Mouse (Mus musculus): ENCODE measurements around the gene Chd9.
A peak's percentile ranks its signal among the peaks of the same experiment; 100 is the strongest.

The Chd9 gene

DNA sequence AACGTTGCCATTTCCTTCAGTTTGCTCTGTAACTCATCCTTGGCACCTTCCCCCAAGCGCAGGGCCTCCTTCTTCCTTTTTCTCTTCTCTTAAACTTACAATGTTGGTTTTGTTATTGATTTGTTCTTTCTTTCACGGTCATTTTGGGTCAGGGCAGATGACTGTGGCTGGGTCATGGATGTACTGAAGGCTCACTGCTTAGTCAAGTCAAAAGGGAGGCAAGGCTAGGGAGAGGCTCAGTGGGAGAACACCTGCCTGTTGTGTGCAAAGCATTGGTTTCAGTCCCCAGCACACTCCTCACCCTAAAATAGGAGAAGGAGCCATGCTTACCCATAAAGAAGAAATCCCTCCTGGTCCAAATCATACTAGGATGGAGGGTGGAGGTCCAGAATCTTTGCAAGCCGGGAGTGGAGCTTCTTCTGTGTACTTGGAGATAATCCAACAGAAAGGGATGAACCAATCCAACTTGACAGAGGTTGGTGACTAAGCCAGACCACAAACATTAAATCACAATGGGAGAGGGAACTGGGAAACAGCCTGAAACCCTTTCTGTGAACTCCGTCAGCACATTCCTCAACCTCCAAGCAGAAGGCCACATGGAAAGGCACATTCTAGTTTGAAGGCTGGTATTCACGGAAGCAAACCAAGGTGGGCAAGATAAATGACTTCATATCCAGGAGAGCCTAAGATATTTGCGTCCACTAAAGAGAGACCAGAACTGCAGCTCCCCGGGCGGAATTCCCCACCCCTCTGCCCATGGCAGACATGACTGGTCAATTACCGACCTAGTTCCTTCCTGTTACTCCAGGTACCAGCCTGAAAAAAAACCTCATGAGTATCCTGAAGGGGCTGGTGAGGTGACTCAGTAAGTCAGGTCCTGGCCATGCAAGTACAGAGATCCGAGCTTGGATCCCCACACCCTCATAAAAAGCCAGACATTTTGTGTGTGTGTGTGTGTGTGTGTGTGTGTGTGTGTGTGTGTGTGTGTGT is 11.9 kb downstream of the Chd9 start:
- DNase-seq: no peak

DNA sequence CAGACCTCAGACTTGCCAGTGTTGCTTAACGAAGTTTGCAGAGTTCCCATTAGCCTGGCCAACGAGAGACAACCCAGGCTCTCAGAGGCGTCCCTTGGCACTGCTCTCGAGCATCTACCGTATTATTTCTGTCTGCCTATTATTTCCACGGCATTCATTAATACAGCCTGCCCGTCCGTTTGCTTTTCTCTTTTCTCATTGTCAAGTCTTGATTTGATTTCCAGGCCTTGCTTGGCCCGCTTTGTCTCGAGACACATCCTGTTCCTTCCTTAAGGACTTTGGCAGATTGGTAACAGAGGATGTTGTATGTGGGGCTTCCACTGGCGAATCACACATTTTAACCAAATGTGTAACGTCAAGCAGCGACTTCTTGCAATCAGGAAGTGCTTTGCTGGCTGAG is 13.2 kb downstream of the Chd9 start:
- no peak for DNase-seq

DNA sequence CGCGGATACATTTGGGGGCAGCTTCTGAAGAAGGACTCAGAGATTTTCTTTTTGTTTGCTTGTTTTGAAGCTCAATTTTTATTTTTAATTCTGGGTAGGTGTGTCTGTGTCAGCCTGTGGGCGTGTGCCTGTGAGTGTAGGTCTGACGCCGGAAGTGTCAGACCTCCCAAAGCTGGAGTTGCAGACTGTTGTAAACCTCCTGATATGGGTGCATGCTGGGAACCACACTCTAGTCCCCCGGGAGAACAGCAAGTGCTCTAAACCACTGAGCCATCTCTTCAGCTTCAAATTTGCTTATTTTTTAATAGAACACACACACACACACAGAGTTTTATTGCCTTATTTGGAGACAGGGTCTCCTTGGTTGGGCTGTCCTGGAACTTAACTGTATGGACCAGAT is 15.0 kb downstream of the Chd9 start:
- DNase-seq: no peak

DNA sequence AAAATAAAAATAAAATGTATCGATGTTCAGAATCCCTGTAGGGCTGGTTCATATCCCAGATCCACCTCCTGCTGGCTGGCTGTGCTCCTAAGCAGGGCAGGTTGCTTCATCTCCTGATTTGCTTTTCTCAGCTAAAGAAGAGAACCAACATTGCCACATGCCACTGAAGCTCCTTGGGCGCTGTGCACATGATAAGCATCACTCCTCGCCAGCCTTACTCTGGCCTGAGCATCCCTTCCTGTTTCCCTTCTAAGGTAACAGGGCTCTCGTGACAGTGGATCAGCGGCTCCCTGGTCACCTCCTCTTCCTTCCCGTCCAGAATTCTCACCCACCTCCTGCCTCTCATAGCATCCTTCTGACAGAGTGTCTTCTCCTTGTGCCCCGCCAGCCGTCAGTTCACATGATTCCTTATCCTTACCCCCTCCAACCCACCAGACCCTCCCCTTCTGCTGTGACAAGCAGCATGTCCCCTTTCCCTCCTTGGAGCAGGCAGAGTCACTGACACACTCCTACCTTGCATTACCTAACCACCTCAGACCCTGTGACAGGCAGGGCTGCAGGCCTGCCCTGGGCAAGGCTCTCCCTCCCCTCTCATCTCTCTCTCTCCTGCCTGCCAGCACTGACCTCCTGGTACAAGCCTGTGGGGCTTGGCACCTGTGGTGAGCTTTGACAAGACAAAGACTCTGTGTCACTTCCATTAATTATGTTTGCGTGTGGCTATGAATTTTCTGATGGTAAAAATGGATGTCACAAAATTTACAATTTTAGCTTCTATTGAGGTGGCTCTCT is 16.2 kb downstream of the Chd9 start:
- no peak for DNase-seq

DNA sequence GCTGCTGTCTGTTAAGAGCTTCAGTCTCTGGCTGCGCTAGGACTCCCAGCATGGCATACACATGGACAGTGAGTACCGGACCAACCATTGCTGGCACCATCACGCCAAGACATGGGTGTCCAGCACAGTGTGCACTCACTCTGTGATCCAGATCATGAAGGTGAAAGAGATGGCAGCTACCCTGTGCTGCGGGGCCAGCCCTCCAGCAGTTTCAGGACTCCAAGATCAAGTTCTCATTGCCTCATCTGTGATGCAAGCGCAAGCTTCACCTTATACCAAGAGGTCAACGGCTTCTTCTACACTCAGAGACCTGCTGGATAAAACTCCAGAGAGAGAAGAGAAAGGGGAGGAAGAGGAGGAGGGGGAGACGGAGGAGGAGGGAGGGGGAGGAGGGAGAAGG is 19.8 kb downstream of the Chd9 start:
- DNase-seq: no peak

DNA sequence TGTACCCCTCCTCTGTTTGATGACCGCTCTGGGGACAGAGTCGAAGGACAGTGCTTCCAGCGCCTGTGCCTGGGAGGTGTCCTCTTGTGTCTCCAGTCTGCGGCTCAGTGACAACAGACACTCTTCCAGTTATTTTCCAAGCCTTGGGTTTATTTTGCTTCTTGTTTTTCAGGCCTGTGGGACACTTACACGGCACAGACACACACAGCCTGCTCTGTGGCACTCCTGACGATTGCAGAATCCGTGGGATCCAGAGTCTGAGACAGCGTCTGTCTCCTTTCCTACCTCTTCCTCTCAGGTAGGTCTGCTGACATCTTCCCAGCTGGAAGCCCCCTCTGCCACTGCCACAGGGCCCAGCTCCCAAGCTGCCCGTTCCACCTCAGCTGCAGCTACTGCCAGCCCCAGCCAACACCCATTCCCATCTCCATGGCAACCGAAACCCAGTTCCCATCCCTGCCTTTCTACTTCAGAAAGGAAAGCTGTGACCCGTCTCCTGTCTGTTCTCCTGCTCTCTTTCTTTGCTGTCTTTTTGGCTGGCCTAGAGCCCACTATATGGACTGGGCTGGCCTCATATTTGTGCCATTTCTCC is 21.4 kb downstream of the Chd9 start:
- DNase-seq: peak; percentile 45

DNA sequence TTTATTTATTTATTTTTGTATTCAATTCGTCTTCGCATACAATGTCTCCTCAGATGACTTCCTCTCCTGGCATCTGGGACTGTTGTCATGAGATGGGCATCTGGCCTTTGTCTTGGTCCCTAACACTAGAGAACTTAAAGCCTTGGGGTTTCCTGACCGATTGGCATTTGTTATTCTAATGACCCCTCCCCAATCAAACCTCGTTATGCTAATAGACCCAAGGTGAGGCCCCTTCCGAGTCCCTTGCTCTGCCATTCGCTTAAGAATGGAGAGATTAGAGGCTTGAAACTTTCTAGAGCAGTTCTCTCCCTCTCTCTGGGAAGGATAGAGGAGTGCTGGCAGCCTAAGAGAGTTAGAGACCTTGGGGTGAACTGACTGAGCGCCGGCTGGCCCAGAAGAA is 23.4 kb downstream of the Chd9 start:
- no peak for DNase-seq

DNA sequence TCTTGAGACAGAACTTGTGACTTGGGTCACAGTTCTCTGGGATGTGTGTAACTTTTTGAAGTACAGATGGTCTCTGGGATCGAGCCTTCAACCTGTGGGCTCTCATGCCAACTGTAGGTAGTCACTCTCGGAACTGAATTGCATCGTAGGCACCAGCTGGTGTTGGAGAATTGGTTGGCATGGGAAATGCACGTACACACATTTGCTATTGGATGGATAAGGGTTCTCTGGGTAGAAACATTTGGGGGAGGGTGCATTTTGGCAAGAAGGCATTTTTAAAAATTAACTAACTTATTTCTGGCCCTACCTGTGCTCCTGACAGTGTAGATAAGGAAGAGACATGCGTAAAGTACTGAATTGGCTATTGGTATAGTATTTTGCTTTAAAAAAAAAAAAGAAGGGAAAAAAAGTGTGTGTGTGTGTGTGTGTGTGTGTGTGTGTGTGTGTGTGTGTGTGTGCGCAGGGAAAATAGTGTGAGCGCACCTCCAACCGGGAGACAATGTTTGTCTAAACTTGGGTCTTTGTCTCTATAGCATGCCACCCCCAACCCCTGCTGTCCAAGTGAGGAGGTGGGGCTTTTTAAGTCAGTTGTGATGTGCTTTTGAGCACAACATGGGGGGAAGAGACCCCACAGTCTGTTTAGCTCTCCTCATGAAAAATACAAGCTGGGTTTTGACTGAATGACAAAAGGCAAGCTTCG is 26.0 kb downstream of the Chd9 start:
- no peak for DNase-seq

DNA sequence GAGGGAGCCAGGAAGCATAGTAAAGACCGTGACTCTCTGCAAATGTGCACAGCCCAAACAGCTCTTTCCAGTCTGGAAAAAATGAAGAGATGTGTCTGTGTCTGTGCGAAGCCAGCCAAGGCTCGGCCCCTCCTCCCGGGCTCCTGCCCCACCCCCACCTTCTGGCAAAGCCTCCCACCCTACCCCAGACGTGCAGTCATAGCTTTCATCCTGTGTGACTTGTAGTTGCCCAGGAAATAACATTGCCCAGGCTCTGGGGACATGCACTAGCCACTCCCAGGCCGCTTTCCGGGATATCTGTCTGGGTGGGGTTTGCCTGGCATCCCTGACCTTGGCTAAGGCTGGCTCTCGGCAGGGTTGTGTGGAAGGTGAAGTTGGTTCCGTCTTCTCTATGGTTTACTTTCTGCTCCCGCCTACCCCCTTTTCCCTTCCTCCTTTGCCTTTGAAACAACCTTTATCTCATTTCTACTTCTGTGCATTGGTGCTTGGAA is 26.6 kb downstream of the Chd9 start:
- no peak for DNase-seq

DNA sequence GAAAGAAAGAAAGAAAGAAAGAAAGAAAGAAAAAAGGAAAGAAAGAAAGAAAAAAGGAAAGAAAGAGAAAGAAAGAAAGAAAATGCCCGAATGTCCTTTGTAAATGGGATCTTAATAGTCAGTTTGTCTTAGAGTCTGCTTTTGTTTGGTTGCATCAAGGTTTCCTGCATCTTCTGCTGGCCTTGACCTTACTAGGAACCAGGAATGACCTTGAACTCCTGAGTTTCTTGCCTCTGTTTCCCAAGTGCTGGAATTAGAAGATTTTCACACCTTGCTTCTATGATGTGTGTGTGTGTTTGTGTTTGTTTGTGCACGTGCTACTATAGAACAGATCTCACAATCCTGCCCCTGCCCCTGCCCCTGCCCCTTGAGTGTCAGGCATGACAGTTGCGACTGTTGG is 28.0 kb downstream of the Chd9 start:
- no peak for DNase-seq

DNA sequence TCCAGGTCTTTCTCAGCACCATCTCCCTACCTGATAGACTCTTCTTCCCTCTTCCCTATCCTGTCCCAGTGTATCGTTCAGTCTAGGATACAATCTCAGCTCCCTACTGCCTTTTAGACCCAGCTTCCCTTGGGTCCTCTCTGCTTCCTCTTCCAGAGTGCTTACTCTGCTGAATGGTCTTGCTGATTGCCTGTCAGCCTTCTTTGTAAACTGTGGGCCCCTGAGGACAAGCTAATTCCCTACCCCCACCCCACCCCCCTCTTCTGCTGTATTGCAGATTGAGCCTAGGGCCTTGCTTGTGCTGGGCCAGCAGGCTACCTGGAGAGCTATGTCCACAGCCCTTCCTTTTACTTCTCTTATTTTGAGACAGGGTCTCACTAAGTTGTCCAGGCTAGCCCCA is 28.8 kb downstream of the Chd9 start:
- no peak for DNase-seq

DNA sequence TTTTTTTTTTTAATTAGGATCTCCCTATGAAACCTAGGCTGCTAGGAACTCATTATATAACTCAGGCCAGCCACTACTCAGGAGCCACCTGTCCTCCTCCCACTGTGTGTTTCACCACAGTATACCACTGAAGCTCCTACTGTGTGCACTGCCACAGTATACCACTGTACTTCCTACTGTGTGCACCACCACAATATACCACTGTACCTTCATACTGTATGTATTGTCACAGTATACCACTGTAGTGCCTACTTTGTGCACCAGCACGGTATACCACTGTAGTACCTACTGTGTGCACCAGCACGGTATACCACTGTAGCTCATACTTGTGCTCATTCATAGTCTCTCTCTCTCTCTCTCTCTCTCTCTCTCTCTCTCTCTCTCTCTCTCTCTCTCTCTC is 29.9 kb downstream of the Chd9 start:
- DNase-seq: no peak

DNA sequence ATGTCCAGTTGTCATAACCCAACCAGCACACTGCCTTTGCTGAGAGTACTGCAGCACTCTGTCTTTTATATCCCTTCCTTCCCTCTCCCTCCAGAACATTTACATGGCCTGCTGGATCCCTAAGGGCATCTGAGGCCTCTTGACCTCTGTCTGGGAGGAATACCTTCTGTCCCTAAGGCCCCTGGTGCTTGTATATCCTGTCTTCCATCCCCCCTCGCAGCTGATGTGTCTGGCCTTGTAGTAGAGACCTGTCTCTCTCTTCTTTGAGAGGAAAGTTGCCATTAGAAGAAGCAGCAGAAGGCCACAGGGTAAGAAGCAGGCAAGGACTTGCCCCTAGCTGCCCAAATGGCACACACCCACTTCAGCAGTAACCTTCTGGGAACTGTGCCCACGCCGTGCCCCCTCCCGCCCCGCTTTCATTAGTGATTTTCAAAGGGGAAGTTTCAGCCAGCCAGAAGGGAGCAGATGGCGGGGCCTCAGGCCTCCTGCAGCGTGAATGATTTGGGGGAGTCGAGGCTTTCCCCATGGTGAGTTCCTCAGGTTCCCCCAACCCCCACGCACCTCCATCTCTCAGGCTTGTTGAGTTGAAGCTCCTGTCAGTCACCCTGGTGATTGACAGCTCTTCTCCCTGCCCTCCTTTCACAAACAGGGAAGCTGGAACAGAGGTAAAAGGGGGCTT is 33.3 kb downstream of the Chd9 start:
- DNase-seq: peak; percentile 54

DNA sequence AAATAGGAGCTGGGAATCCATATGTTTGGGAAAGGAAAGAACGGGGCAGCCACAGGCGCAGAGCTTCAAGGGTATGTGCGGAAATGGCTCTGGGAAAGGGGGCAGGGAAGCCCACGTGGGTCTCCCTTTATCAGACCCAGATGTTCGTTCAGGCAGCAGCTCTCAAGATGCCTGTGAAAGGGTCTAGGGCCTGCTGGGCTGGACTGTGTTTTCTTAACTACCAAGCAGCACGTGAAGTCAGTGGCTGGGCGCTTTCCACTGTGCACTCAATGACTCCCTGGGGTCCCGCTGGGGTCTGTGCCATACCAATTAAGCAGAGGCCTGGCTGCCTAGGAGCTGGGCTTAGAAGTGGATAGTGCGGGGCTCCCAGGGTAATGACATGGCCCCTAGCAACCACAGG is 33.9 kb downstream of the Chd9 start:
- DNase-seq: no peak

DNA sequence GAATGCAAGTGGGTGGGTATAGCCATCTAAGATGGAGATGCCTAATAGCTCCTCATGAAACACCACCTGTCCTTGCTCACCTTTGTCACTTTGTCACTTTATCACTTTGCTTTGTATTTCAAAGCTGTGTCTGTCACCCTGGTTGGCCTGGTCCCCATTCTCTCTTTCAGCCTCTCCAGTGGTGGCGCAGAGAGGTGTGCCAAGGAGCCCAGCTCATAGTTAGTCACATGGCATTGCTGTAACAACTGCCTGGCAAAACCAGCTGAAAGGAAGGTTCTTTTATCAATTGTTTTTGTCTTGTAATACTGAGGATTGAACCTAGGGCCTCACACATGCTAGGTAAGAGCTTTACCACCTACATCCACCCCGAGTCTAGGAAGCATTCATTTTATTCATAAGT is 38.9 kb downstream of the Chd9 start:
- DNase-seq: no peak

DNA sequence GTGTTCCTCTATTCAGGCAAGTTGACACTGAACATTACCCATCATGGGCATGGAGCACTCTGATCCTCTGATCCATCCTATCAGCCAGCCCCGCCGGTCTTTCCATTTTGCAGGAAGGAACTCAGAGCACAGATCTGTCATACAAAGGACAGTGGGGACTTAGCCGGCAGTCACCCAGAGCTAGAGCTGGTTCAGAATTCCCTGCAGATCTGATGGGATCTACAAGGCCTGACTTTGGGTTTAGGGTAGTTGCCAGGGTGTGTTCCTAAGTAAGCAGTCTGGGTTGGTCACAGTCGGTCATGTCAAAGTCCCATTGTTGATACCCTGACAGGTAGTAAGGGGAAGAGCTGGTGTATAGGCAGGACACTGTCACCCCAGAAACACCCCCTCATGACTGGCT is 39.8 kb downstream of the Chd9 start:
- DNase-seq: no peak

DNA sequence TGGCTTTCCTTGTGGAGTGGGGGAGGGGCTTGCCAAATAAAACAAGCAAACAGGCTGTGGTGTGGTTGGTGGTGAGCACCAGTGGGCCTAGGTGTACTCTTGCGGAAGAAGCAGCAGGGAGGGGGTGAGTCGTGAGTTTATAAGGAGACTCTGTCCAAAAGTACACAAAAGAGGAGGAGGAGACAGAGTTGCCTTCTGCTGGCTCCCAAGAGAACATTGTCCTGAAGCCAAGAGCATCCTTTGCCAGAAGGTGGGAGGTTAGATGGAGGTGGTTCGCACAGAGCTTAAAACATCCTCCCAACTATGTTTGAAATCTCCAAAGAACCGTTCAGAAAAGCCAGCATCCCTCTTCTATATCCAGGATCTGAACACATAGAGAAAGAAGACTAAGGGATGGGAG is 40.2 kb downstream of the Chd9 start:
- no peak for DNase-seq

DNA sequence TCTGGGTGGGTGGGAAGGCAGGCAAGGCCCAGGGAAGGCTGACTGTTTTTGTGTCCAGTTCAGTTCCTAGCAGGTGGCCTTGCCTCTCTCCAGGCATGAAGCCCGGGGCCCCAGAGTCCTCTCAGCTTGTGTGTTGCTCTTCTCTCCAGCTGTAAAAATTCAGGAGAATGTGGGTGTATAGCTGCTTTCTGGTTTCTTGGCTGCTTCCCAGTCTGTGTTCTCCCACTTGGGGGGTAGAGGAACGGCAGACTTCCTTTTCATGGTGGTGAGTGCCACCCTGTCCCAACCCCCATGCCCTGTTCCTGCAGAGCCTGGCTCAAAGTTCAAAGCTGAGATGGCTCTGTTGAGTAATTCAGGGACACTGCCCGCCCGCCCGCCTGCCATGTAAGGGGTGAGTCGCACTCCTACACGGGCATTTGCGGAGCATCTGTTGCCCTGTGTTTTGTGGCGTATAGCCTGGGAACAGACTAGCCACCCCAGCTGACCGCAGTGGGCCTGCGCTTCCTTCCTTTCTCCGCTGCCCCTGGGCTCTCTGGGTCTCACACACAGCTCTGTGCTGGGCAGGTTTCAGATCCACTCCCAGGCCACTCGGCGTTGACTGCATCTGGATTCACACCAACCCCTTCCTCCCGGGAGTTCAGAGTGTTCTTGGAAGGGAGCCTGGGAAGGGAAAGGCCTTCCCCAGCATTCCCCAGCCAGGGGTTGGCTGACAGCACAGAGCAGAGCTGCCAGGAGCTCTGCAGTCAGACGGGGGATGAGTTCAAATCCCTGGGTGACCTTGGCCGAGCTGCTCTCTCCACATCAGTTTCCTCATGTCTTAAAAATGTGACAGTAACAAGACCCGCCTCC is 41.1 kb downstream of the Chd9 start:
- DNase-seq: peak; percentile 54

DNA sequence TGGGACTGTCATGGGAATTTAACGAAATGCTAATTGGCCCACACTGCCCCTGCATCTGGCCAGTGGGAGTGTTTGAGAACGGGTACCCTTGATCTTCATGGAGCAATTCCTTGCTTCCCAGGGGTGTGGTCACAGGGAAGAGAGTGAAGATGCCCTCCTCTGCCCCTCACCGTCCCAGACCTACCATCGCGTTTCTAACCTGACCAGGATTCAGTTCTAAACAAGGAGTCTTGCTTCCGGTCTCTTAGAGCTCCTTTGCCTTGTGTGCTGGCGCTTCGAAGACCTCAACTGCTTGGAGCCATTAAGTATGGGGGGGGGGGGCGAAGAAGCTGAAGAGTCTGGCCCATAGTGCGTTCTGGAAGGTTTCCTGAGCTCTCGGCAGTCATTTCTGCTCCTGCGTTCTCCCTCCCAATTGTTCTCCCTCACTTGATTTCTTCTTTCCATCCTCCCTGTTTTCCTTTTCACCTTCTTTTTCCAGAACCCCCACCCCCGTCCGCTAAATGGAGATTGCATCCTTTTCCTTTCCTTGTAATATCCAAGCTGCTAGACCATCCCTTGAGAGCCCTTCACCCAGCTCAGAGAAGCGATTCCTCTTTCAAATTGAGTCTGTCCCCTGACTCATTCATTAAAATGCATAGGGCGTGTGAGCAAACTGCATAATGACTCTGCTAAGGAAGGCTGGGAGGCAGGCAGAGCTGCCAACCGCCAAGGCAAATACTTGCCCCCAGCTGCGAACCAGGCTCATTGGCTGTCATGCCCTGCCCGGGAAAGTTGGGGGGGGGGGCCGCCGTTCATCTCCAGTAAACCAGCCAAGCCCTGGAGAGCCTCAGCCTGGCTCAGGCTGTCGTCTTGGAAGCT is 42.0 kb downstream of the Chd9 start:
- peak; percentile 45 for DNase-seq

DNA sequence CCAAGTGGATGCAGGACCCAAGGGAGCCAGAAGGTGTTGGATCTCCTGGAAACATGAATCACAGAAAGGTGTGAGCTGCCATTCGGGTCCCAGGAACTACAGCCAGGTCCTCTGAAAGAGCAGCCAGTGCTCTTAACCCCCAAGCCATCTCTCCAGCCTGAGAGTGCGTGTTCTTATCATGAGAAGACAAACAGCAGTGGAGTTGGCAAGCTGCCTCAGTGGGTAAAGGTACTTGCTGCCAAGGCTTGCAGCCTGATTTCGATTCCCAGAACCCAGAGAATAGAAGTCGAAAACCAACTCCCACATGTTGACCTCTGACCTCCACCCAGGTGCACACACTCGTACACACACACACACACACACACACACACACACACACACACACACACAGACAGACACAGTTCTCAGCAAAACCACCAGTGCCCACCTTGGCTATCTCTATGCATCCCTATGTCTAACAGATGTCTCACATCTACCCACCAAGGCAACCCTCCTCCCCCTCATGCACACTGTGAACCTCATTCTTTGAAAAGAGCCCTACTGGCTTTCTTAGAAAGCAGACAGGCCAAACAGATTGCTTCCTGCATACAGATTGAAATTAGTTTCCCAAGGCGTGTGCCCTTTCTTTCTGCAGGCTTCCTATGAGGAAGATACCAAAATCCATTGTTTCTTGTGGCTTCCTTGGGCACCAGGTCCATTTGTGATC is 43.4 kb downstream of the Chd9 start:
- DNase-seq: peak; percentile 34

Data from right cerebral cortex, postnatal 14 days (tissue).